Mouse (Mus musculus): Measurements from ENCODE around the gene Zfp433. TPM values are rescaled to one million over a fixed set of nuclear protein-coding genes. Genes with fewer than 3 reads are reported as not detected.

Zfp433 gene
- polyA plus RNA-seq, 2 experiments, result 6.6 to 15.0 TPM

Other genes starting within 250 kb of the Zfp433 start
- 38.1 and 56.4 TPM in 2 replicates for gene Nfic, start 249.2 kb upstream of the Zfp433 start, polyA plus RNA-seq (2012; rRNA removed)
- 97.3 and 98.9 TPM in 2 replicates for gene Nfic, start 249.2 kb upstream of the Zfp433 start, polyA plus RNA-seq (2014; fragmentation: Nextera tagmentation; extraction: Ambion mirVana)
- gene Celf5, start 222.1 kb upstream of the Zfp433 start, polyA plus RNA-seq (2012; rRNA removed), result 5.9 and 7.9 TPM in 2 replicates
- 0.85 and 1.6 TPM in 2 replicates for gene Celf5, start 222.1 kb upstream of the Zfp433 start, polyA plus RNA-seq (2014; fragmentation: Nextera tagmentation; extraction: Ambion mirVana)
- gene Ncln, start 208.4 kb upstream of the Zfp433 start, polyA plus RNA-seq (2012; rRNA removed), result 218 and 324 TPM in 2 replicates
- gene Ncln, start 208.4 kb upstream of the Zfp433 start, polyA plus RNA-seq (2014; fragmentation: Nextera tagmentation; extraction: Ambion mirVana), result 76.4 and 89.7 TPM in 2 replicates
- gene S1pr4, start 204.7 kb upstream of the Zfp433 start, polyA plus RNA-seq (2012; rRNA removed), result 0.50 and 0.79 TPM in 2 replicates
- 0.23 and 0.66 TPM in 2 replicates for gene S1pr4, start 204.7 kb upstream of the Zfp433 start, polyA plus RNA-seq (2014; fragmentation: Nextera tagmentation; extraction: Ambion mirVana)
- 3.7 and 3.8 TPM in 2 replicates for gene Gna15, start 180.6 kb upstream of the Zfp433 start, polyA plus RNA-seq (2012; rRNA removed)
- 3.4 and 3.8 TPM in 2 replicates for gene Gna15, start 180.6 kb upstream of the Zfp433 start, polyA plus RNA-seq (2014; fragmentation: Nextera tagmentation; extraction: Ambion mirVana)
- 97.4 and 116 TPM in 2 replicates for gene Gna11, start 159.6 kb upstream of the Zfp433 start, polyA plus RNA-seq (2012; rRNA removed)
- gene Gna11, start 159.6 kb upstream of the Zfp433 start, polyA plus RNA-seq (2014; fragmentation: Nextera tagmentation; extraction: Ambion mirVana), result 89.1 and 91.7 TPM in 2 replicates
- gene Aes, start 145.3 kb upstream of the Zfp433 start, polyA plus RNA-seq (2012; rRNA removed), result 472 and 473 TPM in 2 replicates
- gene Aes, start 145.3 kb upstream of the Zfp433 start, polyA plus RNA-seq (2014; fragmentation: Nextera tagmentation; extraction: Ambion mirVana), result 380 and 393 TPM in 2 replicates
- gene Tle2, start 130.3 kb upstream of the Zfp433 start, polyA plus RNA-seq (2012; rRNA removed), result 250 and 345 TPM in 2 replicates
- gene Tle2, start 130.3 kb upstream of the Zfp433 start, polyA plus RNA-seq (2014; fragmentation: Nextera tagmentation; extraction: Ambion mirVana), result 38.1 and 52.2 TPM in 2 replicates
- 24.2 and 28.0 TPM in 2 replicates for gene Tle6, start 103.8 kb upstream of the Zfp433 start, polyA plus RNA-seq (2012; rRNA removed)
- gene Tle6, start 103.8 kb upstream of the Zfp433 start, polyA plus RNA-seq (2014; fragmentation: Nextera tagmentation; extraction: Ambion mirVana), result 9.2 and 16.6 TPM in 2 replicates
- gene BC025920, start 98.6 kb upstream of the Zfp433 start, polyA plus RNA-seq (2012; rRNA removed), result 3.8 and 4.0 TPM in 2 replicates
- gene BC025920, start 98.6 kb upstream of the Zfp433 start, polyA plus RNA-seq (2014; fragmentation: Nextera tagmentation; extraction: Ambion mirVana), result 0.58 and 0.78 TPM in 2 replicates
- gene Sirt6, start 77.0 kb upstream of the Zfp433 start, polyA plus RNA-seq (2012; rRNA removed), result 70.7 and 92.4 TPM in 2 replicates
- gene Sirt6, start 77.0 kb upstream of the Zfp433 start, polyA plus RNA-seq (2014; fragmentation: Nextera tagmentation; extraction: Ambion mirVana), result 39.5 and 40.7 TPM in 2 replicates
- 79.9 and 100 TPM in 2 replicates for gene Ankrd24, start 76.3 kb upstream of the Zfp433 start, polyA plus RNA-seq (2012; rRNA removed)
- 5.3 and 9.6 TPM in 2 replicates for gene Ankrd24, start 76.3 kb upstream of the Zfp433 start, polyA plus RNA-seq (2014; fragmentation: Nextera tagmentation; extraction: Ambion mirVana)
- 2.1 and 2.8 TPM in 2 replicates for gene Gm10778, start 55.8 kb upstream of the Zfp433 start, polyA plus RNA-seq (2012; rRNA removed)
- 3.8 TPM in 2 replicates for gene Gm10778, start 55.8 kb upstream of the Zfp433 start, polyA plus RNA-seq (2014; fragmentation: Nextera tagmentation; extraction: Ambion mirVana)
- gene Gm3055, start 66.3 kb downstream of the Zfp433 start, polyA plus RNA-seq (2012; rRNA removed), result 3.9 and 6.2 TPM in 2 replicates
- 10.9 and 12.5 TPM in 2 replicates for gene Gm3055, start 66.3 kb downstream of the Zfp433 start, polyA plus RNA-seq (2014; fragmentation: Nextera tagmentation; extraction: Ambion mirVana)
- 0.49 and 0.97 TPM in 2 replicates for gene Gm4767, start 107.4 kb downstream of the Zfp433 start, polyA plus RNA-seq (2012; rRNA removed)
- 2.5 and 3.0 TPM in 2 replicates for gene Gm4767, start 107.4 kb downstream of the Zfp433 start, polyA plus RNA-seq (2014; fragmentation: Nextera tagmentation; extraction: Ambion mirVana)
- gene Gm32687, start 159.1 kb downstream of the Zfp433 start, polyA plus RNA-seq (2012; rRNA removed), result 4.0 and 6.3 TPM in 2 replicates
- gene Gm32687, start 159.1 kb downstream of the Zfp433 start, polyA plus RNA-seq (2014; fragmentation: Nextera tagmentation; extraction: Ambion mirVana), result 8.9 and 12.7 TPM in 2 replicates
- 1.4 and 2.4 TPM in 2 replicates for gene Zfp781, start 225.7 kb downstream of the Zfp433 start, polyA plus RNA-seq (2012; rRNA removed)
- 4.5 TPM in 2 replicates for gene Zfp781, start 225.7 kb downstream of the Zfp433 start, polyA plus RNA-seq (2014; fragmentation: Nextera tagmentation; extraction: Ambion mirVana)